In genomic region chr6:108598691-108599090, GRCm38 (mm10) we compare ENCODE assay signal across 17 mouse cellular contexts.
"Had no signal": no experiment of that assay in that cellular context is flagged by ENCODE, and none has a peak within 500 bp of the region (broad histone marks: within the 10 kb centered on the region; RNA-seq: fewer than 3 reads in every experiment).

No protein-coding gene starts in this region.

- H3K27me3 ChIP-seq: midbrain, embryonic 13.5 days; neural tube, embryonic 13.5 days had no signal

- H3K27ac ChIP-seq: liver, embryonic 14.5 days; midbrain, embryonic 10.5 days; midbrain, embryonic 13.5 days; neural tube, embryonic 13.5 days had no signal

- H3K4me3 ChIP-seq: midbrain, embryonic 10.5 days; midbrain, embryonic 13.5 days; myocyte; neural tube, embryonic 13.5 days had no signal

- H3K4me1 ChIP-seq: midbrain, embryonic 10.5 days; midbrain, embryonic 13.5 days; neural tube, embryonic 13.5 days had no signal

- H3K9ac ChIP-seq: liver, embryonic 14.5 days; midbrain, embryonic 13.5 days; neural tube, embryonic 13.5 days had no signal

- H3K36me3 ChIP-seq: midbrain, embryonic 10.5 days; midbrain, embryonic 13.5 days; neural tube, embryonic 13.5 days had no signal

- H3K4me2 ChIP-seq: midbrain, embryonic 13.5 days; neural tube, embryonic 13.5 days had no signal

- DNase-seq: kidney, adult 18-20 months; kidney, adult 9 months; kidney, postnatal 14 days; kidney, postnatal 4 days; lung, adult 2 months; lung, postnatal 36 days; retina, postnatal 1 day; right cerebral cortex, postnatal 25 days; thymus, adult 18-20 months; thymus, postnatal 36 days had no signal

- ATAC-seq: midbrain, embryonic 13.5 days; midbrain, embryonic 16.5 days had no signal

- H3K9me3 ChIP-seq: megakaryocyte, embryonic 14.5 days; midbrain, embryonic 10.5 days; midbrain, embryonic 13.5 days; neural tube, embryonic 13.5 days had no signal
